Mouse (Mus musculus): ENCODE results near the gene E4f1.

E4f1 gene

DNA sequence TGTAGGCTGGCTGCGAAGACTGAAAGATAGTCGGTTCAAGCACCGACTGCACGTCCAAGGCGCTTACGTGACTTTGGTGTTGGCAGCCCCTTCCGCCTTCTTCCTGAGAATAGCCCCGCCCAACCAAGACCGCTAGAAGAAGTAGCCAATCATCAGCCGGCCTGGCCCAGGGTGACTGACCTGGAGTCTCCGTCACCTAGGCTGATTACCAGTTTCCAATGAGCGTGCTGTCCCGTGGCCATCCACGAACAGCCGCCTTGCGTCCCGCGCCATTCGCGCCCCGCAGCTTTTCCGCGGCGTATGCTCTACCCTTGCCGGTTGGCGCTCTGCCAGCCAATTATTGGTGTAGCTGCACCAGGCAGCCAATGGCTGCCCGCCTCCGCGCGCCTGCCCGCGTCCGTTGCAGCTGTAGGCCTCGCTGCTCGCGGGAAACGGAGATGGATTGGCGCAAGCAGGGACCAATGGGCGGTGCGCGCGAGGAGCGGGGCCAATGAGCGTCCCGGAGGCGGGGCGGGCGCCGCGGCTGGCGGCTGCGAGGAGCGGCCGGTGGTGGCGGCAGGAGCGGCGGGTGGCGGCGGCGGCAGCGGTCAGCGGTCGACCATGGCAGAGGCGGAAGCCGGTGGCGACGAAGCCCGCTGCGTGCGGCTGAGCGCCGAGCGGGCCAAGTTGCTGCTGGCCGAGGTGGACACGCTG lies at the start of gene E4f1, which contains the start of gene Pgp:
TSS of gene E4f1 (minus strand) at position 404 of the 693 bp plus-strand sequence.
TSS of gene Pgp (plus strand) at position 483 of the 693 bp plus-strand sequence.
- peak; percentile 96 for DNase-seq (ENCODE audit: extremely low spot score)

DNA sequence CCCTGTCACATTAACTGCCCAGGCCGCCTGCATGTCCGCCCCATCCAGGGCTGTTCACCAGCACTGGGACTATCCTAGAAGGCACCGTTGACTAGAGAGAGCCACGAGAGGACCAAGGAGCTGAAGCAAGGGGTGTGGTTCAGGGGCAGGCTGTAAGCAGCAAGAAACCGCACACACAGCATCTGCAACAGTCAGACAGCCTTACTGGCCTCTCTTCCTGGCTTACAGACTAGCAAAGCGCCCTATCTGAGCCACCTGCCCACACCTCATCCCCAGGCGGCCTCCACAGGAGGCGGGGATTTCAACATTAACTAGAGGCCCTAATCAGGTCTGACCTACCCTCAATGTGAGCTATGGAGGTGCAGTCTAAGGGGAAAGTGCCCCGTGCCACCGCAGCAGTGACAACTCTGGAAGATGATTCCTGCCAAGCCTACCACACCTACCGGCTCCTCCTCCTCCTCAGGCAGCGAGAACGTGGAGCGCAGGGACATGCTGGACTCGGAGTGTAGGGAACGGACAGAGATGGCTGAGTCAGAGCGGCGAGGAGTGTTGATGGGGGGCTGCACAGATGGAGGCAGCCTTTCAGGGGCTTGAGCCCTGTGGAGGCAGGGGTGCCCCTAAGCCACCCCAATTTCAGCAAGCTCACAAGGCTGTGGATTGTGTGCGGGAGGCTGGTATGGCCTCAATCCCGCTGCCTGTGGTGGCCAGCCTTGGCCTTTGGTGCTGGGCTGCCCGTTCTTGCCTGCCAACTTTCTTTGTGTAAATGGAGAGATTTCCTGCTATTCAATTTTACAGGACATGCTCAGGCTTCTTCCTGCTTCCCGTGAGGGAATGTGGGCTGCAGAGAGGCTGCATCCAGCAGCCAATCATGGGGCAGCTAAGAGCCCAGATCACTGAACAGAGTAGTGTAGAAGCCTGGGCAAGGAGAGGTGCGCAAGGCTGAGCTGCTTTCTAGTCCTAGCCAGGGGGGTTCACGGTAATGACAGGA lies 44.5 kb upstream of the E4f1 start:
- DNase-seq (ENCODE audit: extremely low spot score) = no peak

DNA sequence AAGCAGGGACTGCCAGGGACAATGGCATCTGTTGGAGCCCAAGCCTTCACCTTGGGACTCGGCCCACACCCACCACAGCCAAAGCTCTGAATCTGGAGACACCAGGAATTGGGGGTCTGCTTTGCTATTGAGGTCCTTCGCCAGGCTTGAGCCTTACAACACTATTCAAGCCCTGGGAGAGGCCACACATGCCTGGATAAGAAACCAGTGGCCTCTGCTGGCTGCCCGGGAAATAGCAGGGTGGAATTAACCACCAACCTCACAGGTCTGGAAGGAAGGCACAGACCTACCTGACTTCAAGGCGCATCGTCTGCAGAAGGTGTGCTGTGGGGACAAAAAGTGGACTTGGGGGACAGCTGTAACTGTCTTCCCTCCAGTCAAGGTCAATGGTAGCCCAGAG lies 43.5 kb upstream of the E4f1 start:
- peak; percentile 44 for DNase-seq (ENCODE audit: extremely low spot score)

DNA sequence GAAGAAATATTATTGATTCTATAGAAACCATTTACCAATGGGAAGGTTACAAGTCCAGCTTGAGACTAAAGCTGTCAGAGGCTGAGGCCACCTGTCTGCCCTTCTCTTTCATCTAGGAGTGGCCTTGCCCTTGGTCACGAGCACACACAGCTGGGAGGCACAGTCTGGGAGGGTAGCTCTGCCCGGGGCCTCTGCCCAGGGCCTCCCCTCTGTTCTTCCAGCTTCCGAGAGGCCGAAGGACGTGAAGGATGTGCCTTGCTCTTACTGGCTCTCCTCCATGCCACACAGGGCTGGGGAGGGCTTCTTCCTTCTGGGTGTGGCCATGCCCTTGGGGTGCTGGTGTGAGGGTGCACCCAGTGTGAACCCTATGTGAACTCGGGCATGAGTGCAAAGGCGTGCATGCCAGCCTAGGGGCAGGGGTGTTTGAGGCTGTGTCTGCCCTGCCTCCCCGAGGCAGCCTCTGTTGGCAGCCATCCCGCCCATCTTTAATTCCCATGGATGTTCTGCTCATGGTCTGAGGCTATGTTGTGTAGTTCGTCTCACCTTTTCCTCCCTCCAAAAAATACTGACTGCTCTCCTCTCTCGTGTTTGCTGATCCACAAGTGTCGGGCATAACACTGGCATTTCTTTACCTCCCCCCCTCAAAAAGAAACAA lies 37.8 kb upstream of the E4f1 start:
- no peak for DNase-seq (ENCODE audit: extremely low spot score)

DNA sequence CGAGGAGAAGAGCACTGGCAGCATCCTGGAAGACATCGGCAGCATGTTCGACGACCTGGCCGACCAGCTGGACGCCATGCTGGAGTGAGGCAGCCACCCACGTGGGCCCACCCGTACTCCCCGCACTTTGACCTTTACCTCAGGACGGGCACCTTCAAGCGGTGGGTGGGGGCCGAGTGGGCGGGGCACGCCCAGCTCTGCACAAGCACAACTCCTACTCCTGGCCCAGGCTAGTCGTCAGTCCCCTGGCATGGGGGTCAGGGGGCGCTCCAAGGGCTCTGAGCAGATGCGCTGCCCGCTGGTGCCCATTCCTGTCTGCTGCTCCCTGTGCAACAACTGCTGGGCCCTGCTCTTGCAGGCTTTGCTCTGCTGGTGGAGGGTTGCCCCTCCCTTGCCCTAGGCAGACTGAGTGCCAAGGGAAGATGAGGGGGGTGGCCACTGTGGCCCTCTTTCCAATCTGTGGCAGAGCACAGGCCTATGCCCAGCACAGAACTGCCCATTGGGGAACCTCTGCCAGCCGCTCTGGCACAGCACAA lies 37.1 kb upstream of the E4f1 start:
- DNase-seq (ENCODE audit: extremely low spot score) = no peak

DNA sequence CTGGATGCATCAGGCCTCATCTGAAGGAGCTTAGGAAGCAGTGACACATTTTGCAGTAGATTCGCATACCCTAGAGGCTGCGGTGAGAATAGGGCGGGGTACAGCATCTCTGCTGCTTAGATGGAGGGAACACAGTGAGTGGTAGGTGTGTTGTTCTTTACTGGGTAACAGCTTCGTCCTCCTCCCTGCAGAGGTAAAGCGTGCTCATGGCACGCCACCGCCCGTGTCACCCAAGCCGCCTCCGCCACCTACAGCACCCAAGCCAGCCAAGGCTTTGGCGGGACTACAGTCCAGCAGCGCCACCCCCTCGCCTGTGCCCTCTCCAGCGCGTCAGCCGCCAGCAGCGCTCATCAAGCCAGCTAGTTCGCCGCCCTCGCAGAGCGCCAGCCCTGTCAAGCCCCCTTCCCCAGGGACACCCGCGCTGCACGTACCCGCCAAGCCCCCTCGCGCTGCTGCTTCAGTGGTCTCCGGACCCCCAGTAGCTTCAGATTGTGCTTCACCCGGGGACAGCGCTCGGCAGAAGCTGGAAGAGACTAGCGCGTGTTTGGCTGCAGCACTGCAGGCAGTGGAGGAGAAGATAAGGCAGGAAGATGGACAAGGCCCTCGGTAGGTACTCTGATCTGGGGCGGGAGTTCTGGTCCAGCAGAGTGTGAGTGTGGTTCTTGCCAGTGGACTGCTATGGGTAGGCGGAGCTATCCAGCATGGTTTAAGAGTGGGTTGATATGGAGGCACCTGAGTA lies 36.4 kb upstream of the E4f1 start:
- peak; percentile 18 for DNase-seq (ENCODE audit: extremely low spot score)

DNA sequence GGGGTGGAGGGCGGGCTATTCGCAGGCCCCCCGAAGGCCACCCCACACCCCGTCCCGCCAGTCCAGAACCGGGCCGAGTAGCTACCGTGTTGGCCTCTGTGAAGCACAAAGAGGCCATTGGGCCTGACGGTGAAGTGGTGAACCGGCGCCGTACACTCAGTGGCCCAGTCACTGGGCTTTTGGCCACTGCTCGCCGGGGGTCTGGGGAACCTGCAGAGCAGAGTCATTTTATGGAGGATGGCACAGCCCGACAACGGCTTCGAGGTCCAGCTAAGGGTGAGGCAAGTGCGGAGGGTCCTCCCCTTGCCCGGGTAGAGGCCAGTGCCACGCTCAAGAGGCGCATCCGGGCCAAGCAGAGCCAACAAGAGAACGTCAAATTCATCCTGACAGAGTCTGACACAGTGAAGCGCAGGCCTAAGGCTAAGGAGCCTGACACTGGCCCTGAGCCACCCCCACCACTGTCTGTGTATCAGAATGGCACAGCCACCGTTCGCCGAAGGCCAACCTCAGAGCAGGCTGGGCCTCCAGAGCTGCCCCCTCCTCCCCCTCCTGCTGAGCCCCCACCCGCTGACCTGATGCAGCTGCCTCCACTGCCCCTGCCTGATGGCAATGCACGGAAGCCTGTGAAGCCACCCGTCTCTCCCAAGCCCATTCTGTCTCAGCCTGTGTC lies 35.3 kb upstream of the E4f1 start:
- no peak for DNase-seq (ENCODE audit: extremely low spot score)

DNA sequence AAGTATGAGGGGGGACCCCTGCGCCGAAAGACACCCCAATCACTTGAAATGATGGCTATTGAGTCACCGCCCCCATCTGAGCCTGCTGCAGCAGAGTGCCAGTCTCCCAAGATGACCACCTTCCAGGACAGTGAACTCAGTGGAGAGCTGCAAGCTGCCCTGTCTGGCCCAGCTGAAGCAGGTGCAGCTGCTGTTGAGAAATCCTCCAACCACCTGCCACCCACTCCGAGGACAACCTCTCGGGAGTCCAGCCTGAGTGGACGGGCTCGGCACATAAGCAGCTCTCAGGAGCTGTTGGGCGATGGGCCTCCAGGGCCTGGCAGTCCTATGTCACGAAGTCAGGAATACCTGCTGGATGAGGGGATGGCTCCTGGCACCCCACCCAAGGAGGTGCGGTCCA lies 34.0 kb upstream of the E4f1 start:
- DNase-seq (ENCODE audit: extremely low spot score) = no peak

DNA sequence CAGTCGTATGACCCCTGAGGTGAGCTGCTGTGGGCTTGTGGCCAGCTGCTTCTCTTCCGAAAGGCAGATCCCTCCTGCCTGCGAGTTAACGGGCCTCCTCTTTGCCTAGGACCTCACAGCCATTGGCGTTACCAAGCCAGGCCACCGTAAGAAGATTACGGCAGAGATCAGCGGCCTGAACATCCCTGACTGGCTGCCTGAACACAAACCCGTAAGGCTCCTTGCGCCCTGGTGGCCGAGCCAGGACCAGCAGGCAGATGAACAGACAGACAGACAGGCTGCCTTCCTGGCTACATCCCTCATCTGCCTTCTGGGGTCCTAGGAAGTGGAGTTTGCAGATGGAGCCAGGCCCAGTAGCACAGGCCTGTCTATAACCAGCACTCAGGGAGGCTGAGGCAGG lies 32.1 kb upstream of the E4f1 start:
- no peak for DNase-seq (ENCODE audit: extremely low spot score)

DNA sequence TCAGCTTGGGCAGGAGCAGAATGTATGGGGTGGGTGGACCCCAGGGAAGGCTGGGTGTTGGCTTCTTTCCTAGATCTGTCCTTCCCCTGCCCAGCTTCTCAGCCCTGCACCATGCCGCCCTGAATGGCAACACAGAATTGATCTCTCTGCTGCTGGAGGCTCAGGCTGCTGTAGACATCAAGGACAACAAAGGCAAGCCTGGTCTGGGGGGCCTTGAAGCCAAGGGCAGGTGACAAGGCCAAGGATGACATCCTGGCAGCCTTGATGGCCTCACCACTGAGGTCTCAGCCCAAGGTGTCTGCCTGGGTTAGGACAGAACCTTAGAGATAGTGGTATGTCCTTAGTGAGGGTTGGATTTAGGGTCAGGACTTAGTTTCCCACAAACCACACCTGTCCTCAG lies 25.9 kb upstream of the E4f1 start:
- DNase-seq (ENCODE audit: extremely low spot score) = no peak

DNA sequence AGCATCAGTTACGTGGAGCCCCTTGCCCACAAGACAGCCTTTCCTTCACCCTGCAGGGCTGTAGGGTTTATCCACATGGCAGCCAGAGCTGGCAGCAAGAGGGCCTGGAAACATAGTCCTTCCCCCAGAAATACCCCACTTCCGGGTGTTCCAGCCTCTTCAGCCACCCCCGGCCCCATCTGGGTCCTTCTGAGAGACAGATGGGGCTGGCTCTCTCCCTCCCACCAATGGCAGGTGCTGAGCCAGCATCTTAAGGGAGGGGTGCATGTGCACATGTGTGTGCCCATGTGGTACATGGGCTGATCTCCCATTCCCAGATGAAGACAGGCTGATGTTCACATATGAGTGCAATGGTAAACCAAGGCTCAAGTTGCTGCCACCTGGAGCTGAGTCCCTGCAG lies 25.3 kb upstream of the E4f1 start:
- DNase-seq (ENCODE audit: extremely low spot score) = no peak

DNA sequence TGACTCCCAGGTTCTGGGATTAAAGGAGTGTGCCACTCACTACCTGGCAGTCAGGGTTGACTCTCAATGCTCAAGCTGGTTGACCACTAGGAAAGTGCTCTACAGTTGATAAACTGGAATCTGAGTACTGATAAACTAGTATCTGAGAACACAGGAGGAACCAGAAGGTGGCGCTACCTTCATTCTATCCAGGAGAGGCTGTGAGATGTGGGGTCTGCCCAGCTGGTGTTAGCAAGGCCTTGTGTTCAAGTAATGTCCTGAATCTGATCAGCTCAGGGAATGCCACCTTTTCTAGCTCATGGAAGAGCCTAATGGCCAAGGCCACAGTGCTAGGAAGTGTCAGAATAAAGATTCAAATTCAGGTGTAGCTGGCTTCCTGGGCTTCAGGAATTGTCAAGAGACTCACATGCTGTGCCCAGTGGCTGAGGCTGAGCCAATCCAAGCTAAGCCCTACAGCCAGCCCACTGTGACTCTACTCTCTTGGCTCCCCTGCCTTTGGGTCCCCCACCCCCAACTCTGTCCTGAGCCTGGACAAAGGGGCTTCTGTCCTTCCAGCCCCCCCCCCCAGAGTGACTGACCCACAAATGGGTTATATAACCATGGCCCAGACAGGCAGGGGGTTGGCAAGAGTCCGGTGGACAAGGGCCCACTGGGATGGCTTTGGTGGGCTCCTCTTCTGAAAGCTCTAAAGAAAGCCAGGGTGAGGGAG lies 24.7 kb upstream of the E4f1 start:
- DNase-seq (ENCODE audit: extremely low spot score) = peak; percentile 47

DNA sequence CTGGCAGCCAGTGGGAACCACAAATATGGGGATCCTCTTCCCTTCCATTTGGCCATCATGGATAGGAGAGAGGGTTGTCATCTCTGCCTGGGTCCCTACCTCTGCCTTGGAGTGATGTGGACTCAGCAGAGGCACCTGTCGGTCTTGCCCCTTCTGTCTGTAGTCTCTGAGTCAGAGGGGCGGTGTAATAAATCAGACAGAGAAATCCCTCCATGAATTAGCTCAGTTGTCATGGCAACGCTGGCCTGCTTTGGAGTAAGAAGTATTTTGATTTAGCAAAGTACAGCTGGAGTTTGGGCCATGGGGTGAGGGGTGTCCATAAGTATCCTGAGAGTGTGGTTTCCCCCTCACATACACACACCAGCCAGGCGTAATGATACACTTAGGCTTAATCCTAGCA lies 20.3 kb upstream of the E4f1 start:
- DNase-seq (ENCODE audit: extremely low spot score) = no peak

DNA sequence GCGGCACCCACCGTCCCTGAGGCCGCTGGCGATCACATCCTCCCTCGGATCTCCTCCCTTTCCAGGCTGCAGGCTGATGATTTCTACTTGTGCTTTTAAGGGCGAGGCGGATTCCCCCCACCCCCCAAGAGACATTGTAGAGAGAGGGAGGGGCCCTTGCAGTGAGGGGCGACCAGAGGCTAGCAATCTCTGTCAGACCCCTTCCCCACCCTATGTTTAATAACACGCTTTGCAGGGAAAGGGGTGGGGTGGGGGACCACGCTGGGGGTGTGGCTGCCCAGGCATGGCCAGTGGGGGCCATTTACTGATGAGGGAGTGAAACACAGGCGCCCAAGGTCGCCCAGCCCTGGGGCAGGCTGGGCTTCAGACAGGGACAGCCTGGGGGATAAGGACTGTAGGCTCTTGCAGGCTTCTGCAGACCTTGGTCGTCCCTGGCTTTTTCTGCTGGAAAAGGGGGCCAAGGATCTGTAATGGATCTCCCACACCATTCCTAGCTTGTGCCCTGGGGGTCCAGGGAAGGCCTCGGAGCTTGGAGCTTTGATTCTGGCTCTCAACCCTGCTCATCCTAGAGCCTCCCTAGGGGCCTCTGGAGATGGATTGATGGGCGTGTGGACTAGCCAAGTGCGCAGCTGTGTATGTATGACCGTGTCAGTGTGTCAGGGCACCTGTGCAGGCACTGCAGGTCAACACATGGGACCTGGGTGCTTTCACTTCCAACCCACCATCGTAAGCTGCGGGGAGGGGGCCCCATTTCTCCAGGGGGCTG lies 19.3 kb upstream of the E4f1 start:
- no peak for DNase-seq (ENCODE audit: extremely low spot score)

DNA sequence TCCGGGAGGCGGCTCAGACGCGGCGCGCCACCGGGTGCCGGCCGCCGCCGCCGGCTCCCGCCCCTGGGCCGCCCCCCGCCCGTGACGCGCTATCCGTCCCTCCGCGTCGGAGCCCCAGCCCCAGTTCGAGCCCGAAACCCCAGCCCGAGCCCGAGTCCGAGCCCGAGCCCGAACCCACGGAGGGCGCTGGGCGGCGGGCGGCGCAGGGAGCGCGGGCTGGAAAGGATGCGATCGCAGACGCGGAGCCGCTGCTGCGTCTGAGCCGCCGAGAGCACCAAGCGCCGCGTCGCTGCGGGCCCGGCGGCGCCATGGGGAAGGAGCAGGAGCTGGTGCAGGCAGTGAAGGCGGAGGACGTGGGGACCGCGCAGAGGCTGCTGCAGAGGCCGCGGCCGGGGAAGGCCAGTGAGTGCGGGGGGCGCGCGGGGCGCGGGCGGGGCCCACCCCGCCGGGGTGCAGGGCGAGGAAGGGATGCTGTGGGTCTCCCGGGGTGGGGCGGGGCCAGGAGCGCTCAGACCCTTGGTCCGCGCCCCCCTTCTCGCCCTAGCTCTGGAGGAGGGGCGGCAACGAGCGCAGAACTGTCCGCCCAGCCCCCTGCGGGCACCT lies 18.6 kb upstream of the E4f1 start:
- DNase-seq (ENCODE audit: extremely low spot score) = peak; percentile 60

DNA sequence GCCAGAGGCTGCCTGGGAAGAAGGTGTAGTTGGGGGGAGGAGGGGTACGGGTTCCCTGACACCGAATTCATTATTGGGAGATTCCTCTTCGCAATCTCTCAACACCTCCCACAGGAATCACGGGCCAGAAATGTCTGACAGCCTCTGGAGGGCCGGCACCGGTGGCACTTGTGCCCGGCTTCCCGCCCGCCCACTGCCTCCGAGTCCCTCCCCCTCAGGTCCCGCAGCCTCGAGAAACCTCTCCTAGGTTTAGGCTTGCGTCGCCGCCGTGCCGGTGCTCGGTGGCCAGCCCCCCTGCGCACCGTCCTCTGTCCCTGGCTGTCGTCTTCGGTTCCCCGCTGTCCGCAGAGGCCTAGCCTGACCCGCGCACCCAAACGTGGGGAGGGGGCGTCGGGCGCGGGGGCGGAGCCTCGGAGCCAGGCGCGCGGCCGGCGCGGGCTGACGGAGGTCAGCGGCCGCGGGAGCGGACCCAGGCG lies 18.1 kb upstream of the E4f1 start, which contains the start of gene Caskin1:
TSS of gene Caskin1 (plus strand) at position 416 of the 476 bp plus-strand sequence.
- DNase-seq (ENCODE audit: extremely low spot score) = no peak

DNA sequence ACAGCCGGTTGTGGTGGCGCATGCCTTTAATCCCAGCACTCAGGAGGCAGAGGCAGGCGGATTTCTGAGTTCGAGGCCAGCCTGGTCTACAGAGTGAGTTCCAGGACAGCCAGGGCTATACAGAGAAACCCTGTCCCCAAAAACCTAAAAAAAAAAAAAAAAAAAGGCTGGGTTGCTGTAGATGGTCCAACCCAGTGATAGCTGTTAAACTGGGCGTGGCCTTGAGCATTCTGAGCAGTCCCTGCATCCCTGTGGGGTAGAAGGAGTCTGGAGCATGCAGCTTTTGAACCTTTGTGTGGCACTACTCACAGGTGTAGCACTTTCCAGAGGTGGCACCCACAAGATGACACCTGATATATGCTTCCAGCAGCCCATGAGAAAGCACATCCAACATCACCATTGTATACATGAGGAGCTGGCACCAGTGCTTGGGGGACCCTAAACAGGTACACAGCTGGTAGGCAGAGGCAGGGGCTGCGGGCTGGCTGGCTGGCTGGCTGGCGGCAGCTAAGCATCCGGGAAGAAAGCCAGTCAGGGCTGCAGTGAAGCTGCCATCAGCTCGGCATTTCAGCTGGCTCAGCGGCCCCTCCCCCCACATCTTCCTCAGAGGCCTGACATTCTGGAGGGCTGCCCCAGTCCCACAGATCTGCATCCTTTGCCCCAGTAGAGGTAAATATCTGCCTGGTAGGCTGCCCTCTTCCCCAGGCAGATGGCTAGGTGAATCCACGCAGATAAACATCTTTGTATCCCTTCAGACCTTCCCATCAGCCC lies 15.2 kb upstream of the E4f1 start:
- no peak for DNase-seq (ENCODE audit: extremely low spot score)

DNA sequence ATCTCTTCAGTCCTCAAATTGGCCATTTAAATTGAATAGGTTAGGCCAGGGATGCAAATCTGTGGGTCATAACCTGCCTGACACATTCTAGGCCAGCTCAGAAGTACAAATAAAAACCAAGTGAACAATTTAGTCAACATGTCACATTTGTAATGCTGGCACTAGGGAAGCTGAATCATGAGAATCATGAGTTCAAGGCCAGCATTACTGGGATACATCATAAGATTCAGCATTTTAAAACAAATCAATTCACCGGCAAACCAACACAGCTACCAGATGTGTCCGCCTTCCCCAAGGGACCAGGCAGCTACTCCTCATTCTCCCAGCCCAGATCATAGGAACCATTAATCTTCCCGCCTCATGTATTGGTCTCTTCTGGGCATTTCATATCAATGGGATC lies 13.4 kb upstream of the E4f1 start:
- DNase-seq (ENCODE audit: extremely low spot score) = no peak
